Mouse (Mus musculus): ENCODE results near the gene Zc3h10.
A peak's percentile ranks its signal among the peaks of the same experiment; 100 is the strongest.
"Not testable (repeated sequence)": the region's sequence is repeated elsewhere in the genome, so short reads cannot be mapped to it uniquely, and the experiment has no call there.

Zc3h10 gene

DNA sequence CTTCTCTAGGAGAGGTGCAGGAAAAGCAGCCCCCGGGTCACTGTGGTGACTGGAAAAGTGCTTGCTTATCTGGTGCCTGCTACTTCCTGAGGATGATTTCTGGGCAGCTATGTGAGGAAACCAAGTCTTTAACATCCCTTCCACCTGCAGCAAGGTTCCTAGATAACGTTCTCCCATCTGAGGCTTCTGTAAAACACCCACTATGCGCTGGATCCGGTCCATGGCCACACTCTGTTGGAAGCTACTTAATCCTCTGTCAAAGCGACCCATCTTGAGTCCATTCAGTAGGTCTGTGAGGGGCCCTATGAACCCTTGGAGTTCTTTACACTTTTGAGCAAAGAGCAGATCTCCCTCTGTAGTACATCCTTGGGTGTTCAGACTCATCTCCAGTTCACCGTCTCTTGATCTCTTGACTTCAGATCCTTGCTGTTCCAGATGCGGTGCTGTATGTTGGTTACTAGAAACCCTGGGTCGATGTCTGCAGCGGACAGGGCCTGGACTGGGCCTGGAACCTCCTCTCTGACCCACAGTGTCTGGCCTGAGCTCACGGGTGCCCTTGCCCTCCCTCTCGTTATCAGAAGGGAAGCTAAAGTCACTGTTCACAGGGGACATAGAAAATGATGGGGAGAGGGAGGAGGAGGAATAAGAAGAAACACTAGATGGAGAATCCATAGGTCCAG is 2.7 kb upstream of the Zc3h10 start:
- not testable (repeated sequence) for DNase-seq (ENCODE audit: low spot score in 2 of 2)

DNA sequence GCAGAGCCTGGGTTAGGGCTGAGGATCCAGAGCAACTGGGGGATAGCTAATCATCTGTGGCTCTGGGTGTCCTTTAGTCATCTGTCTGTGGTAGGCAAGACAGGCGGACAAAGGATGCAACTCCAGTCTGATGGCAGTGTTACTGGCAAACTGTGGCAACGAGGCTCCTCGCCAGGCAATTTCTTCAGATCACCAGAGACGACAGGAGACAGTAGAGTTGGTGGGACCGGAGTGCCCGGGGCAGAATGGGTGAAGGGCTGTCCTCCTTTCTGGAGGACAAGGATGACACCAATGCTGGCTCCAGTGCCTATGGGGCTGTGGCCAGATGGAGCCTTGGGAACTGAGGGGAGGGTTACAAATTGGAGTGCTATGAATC is 2.1 kb upstream of the Zc3h10 start:
- peak in 1 of 2 experiments; percentile 8 for DNase-seq (ENCODE audit: low spot score in 2 of 2)

DNA sequence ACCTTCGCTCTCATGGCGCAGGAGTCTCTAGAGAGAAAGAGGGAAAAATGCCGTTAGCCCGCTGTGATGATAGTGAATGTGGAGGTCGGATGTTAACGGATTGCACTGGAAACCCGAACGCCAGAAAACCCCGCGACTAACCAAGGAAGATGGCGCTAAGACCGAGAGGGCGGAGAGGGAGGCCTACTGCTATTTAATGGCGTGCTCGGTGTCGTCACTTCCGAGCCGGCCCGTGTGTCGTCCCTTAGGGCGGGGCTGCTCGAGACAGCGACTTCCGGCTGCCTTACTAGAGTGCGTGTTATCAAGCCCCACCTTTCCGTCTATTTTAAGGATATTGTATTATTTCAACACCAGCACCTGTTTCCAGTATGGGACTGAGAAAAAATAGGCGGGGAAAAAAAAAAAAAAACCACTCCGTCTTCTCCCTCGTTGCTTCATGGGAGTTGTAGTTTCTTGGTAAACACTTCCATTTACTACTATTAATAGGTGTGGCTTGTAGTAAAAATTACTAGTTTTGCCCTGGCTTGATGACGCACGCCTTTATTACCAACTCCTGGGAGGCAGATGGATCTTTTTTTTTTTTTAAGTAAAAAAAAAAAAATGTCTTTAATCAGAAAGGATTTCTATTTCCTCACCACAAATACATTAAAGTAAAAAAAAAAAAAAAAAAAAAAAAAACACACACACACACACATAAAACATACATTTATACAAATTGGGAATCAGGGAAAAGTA is 1.5 kb upstream of the Zc3h10 start, which contains the start of gene Rpl41:
Gene Rpl41, minus strand, starts transcription at position 359 of the 735 bp plus-strand sequence.
- peak; percentile 91 to 94 for DNase-seq (ENCODE audit: low spot score in 2 of 2)

DNA sequence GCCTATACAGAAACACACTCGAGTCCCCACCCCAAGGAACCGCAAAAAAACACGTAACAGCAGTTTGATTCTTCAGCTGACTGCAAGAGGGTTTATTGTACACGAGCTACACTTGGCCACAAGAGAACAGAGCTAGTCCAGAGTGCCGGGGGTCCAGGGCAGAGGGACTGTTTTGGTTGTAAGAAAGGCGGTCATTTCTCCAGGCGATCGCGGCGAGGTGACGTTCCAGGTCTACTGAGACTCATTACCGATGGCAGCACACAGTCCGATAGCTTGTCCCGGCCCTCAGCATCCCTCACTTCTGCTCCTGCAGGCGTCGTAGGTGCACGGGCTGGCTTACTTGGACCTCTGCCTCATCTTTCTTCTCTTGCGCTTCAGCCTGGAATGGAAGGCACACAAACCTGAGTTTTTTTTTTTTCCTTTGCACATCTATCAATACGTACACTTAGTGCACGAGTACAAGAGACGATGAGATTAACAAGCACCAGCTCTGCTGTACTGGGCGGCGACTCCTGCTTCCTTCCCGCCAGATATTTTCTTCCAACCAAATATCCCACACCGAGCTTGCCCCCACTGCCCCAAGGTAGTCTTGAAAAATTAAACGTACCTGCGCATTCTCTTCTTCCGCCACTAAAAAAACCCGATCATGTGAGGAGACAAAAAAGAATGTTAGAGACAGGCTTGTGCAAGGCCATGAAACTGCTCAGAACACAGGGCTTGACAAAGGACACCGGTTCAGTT is 647 bp upstream of the Zc3h10 start:
- DNase-seq (ENCODE audit: low spot score in 2 of 2): peak; percentile 27 to 32

DNA sequence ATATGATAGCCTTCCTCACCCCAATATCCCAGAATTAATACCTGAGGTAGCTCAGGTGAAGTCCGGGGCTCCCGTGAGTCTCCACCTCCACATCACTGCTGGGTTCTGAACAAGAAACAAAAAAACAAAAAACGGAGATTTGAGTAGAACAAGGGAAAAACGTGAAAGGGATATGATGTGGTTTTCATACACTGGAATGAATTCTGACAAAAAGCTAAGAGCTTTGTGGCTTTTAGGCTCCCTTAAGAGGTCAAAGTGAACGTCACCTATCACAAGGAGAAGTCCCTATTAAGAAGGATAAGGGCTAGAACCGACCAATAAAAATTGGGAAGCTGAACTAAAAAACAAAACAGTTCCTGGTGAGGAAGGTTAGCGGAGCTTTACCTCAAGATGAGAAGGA is 787 bp downstream of the Zc3h10 start:
- no peak for DNase-seq (ENCODE audit: low spot score in 2 of 2)

DNA sequence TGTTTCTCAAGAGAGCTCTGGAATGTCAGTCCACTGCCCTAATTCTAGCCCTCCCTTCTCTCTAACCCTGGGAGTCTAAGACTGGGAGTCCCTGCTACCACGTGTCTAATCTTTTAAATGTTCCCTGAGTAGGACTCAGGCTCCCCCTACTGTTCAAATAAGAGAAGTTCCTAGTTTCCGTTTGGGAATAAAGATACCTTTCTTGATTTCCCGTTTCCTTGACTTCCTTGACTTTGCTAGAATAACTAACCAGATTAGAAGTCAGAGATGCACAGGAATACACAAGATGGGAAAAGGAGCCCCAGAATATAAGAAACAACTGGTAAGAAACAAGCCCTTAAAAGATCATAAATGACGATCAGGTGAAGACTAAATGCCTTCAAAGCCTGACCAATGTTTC is 1.2 kb downstream of the Zc3h10 start:
- no peak for DNase-seq (ENCODE audit: low spot score in 2 of 2)

DNA sequence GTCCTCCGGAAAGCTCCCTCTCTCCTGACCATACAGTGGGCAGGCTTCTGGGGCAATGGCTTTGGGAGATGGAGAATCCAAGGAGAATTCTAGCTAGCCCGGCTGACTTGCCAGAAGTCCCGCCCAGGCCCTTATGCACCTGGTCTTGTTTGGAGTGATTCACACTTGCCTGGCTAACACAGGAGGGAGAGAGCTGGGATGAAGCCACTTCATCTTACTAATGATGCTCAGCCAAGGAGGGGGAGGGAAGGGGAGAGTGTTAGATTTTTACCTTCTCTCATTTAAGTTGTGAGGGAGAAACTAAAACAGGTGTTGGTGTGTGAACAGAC is 2.0 kb downstream of the Zc3h10 start:
- no peak for DNase-seq (ENCODE audit: low spot score in 2 of 2)

DNA sequence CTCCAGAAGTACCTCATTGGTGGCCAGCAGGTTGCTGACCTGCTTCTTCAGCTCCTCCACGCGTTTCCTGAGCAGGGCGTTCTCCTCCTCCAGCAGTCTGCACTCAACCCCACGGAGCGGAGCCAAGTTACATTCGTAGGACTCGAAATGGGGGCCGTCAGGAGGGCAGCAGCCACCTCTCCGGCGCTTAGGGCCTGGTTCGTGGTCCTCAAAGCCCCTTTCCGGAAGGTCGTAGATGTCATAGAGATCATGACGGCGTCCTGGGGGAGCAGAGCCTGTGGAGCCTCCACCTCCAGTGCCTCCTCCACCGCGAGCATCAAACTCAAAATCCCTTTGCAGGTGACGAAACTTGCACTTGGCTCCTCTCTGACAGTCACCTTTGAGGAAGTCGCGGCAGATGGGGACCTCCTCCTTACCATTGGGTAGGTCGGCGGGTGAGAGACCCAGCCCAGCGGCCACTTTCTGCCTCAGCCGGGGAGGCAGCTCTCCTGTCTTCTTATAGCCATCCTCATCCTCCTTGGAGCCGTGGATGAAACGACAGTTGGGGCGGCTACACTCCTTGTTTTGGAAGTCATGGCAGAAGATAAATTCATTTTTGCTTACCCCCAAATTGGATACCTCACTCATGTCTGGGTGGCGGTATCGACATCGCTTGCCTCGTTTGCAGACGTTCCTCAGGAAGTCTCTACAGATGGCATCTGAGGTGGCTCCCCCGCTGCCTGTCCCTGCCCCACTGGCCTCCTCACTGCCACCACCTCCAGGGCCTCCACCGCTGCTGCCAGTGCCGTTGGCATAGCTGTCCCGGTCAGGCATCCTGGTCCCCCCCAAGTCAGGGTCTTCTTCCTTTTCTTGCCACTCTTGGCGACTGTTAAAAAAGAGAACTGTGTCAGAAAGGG is 2.7 kb downstream of the Zc3h10 start:
- no peak for DNase-seq (ENCODE audit: low spot score in 2 of 2)

DNA sequence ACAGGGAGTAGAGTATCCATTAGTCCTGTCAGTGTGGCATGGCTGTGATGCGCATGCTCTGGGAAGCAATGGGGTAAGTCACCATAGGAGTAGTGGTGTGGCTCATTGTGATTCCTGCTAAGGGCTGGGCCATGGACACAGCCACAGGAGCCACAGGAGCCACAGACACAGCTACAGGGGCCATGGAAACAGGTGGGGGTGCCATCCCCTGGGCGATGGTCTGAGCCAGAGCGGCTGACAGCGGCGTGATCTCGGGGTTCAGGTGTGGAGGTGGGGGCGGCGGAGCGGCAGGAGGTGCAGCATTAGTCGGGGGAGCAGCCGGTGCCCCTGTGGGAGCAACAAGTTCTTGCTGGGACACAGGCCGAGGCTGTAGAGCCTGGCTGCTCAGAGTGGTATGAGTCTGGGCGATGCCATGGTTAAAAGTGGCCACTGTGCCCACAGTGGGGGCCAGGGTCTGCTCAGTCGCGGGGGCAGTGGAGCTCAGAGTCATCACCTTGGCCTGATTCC is 3.4 kb downstream of the Zc3h10 start:
- DNase-seq (ENCODE audit: low spot score in 2 of 2): no peak

DNA sequence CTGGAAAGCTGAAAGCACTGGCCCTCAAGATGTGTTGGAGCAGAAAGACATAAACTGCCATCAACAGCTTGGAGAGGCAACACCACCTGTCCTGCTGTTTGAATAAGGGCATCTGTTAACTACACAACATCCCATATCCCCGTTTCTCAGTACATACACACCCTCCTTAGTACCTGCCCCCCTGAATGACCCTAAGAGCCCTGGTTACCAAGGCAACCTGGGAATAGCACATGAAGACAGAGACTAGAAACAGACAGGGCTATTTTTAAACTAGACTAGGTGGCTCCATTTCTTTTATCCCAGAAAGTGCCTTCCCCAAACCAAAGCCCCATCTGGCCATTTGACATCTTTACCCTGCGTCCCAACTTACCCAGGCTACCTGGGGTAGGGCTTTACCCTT is 4.5 kb downstream of the Zc3h10 start:
- no peak for DNase-seq (ENCODE audit: low spot score in 2 of 2)

DNA sequence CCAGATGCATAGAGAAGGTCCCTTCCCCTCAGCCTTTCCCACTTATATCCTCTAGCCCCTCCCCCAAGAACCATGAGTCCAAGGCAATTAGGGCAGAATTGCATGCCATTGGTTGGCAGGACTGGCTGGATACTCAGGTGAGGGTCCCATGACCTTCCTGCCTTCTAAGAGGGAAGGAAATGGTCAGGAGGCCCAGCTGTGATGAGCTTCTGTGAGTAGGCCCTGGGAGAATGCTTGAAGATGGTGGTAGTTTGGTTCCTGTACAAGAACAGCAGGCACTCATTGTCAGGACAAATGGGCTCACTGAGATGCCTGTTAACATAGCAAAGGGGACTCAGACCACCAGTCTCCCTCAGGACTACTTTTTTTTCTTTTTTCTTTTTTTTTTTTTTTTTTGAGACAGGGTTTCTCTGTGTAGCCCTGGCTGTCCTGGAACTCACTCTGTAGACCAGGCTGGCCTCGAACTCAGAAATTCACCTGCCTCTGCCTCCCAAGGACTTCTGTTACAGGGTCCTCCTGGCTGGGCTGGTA is 9.2 kb downstream of the Zc3h10 start:
- DNase-seq (ENCODE audit: low spot score in 2 of 2): no peak

DNA sequence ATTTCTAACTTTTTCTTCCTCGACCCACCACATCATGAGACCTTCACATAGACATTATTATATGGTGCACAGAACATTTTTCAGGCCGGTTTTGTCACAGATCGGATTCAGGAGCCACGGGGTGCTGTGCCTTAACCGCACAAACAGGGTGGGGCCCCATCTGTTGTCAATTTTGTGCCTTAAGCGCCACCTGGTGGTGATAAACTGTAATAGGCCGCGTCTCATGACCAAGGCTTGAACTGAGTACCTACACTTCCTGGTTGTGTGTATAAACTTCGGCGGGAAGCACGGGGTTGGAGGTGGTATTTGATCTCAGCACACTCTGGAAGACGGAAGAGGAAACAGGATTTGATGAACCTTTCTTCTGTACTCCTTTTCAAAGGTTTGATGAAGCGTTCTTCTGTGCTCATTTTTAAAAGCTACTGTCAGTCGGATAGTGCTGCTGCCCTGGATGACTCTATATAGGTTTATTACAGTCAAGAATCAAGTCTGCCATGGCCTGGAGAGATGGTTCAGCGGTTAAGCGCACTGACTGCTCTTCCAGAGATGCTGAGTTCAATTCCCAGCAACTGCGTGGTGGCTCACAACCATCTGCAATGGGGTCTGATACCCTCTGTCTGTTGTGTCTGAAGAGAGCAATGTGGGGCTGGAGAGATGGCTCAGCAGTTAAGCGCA is 11.2 kb downstream of the Zc3h10 start:
- DNase-seq (ENCODE audit: low spot score in 2 of 2): peak; percentile 93 to 95

DNA sequence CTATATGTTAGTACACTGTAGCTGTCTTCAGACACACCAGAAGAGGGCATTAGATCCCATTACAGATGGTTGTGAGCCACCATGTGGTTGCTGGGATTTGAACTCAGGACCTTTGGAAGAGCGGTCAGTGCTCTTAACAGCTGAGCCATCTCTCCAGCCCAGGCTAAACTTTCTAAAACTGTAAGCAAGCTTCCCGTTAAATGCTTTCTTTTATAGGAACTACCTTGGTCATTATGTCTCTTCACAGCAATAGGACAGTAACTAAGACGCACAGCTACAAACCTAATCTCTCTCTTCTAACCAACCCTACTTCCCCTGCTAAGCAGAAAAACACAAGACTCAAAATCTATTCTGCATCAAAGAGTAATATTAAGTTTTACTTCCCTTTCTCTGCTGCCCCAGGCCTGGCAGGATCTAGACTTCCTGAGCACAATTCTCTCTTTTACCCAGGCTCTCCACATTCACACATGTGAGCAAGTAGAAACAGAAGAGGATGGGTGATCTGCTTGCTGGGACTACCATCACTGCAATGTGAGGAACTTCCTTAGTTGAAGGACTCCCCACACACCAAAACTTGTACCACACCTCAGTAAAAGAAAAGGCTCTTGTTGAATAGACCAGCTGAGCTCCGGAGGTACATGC is 11.8 kb downstream of the Zc3h10 start:
- no peak for DNase-seq (ENCODE audit: low spot score in 2 of 2)

DNA sequence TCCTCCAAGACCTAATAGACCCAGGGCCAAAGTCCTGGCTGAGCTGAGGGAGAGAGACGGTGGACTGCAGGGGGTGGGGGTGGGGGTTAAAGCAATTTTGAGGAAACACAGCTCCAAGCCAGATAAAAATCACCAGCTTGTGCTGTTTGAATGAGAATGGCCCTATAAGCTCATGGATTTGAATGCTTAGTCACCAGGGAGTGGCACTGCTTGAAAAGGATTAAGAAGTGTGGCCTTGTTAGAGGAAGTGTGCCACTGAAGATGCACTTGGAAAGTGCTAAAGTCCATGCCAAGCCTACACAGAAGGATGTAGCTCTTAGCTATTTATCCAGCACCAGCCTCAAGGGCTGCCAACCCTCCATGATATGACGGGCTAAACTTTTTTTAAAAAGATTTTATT is 12.4 kb downstream of the Zc3h10 start:
- no peak for DNase-seq (ENCODE audit: low spot score in 2 of 2)

DNA sequence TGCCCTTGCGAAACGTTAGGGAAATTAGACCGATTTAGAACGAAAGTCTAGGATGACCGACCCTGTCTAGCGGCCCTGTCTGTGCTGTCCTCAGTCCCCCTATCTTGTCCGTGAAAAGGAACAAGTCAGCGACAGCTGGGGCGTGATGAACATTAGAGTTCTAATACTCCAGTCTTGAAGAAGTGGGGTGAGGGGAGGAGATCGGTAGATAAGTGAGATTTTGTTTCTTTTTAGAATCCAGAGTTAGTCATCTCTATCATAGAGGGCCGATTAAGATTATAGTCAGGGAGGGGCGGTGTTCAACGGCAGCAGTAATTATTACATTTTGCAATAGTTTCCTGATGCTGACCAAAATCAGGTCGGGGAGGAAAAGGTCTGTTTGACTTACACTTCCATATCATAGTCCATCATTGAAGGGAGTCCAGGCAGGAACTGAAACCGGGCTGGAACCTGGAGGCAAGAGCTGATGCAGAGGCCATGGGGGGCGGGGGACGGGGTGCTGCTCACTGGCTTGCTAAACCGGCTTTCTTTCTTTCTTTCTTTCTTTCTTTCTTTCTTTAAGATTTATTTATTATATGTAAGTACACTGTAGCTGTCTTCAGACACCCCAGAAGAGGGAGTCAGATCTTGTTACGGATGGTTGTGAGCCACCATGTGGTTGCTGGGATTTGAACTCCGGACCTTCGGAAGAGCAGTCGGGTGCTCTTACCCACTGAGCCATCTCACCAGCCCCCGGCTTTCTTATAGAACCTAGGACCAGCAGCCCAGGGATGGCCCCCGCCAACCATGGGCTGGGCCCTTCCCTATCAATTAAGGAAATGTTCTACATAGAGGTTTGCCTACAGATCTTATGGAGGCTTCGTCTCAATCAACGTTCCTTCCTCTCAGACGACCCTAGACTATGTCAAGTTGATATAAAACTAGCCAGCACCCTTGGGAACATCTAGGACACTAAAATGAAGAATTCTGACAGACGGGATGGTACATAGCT is 20.9 kb downstream of the Zc3h10 start:
- no peak for DNase-seq (ENCODE audit: low spot score in 2 of 2)

DNA sequence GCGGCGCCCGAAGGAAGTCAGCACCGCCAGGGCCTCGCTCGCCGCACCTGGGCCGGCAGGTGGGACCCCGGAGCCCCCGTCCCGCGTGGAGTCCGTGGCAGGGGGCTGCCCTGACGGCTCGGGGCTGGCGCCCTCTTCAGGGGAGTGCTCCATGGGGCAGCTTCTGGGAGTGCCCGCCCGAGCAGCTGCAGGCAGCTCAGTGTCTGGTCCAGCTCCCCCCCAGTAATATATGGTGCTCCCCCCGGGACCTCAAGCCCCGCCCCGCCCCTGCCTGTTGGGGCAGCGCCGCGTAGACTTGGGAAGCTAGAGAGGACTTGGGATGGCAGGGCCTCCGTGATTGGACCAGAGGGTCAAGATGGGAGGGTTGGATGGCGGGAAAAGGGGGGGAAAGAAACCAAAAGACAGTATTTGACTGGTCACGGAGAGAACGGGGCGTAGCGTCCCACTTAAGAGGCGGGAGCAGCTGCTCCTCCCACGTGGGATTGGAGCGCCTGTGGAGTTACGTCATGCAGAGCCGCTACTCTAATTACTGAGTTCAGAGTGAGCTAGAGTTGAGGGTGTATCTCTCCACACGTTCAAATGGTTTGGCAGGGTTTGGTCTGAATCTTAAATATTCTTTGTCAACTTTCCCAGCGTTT is 21.8 kb downstream of the Zc3h10 start, which contains the start of gene Esyt1:
Gene Esyt1, minus strand, starts transcription at position 201 of the 638 bp plus-strand sequence.
- DNase-seq (ENCODE audit: low spot score in 2 of 2): peak; percentile 82 to 88

DNA sequence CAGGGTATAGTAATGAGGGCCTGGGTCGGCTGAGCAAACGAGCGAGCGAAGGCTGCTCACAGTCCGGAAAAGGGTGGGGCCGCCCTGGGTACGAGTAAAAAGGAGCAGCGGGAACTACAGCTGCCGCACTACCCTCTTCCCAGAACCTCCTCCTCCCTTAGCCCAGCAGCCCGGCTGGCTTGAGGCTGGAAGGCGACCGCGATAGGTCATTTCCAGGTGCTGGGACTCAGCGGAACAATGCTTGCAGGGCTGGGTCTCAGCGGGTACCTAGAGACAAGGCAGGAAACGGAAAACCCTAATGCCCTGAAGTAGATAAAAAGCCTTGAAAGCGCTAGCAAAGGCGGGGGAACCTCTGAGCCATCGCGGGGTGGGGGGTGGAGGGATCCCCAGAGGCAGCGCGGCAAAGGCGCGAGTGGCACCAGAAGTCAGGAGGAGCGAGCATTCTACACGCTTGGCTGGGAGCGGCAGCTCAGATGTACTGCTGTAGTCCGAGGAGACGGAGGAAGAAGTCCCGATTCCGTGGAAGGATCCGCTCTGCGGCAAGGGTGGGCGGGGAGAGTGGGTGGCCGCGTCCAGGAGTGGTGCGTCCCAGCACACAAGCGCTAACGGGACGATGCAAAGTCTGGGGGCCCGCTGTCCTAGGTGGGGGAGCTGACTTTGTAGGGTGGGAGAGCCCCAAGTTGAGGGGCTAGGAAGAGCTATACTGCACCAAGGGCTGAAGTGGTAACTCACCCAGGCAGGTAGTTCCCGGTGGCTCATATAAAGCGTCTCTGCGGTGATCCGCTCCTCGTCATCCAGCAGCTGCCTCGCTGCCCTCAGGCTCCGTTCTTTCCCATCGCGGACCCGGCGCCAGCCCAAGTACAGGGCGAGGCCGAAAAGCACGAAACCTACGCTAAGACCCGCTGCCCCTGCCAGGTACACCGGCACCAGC is 22.6 kb downstream of the Zc3h10 start:
- peak; percentile 54 to 58 for DNase-seq (ENCODE audit: low spot score in 2 of 2)

All from right cerebral cortex, adult 2 months (tissue).